ENCODE assay signal across 8 mouse cellular contexts in genomic region chr13:100210540-100210939, GRCm38 (mm10). TPM values are rescaled to one million over a fixed set of nuclear protein-coding genes. Genes with fewer than 3 reads are reported as not detected.
DNase-seq lines count a peak whose midpoint lies in the region; ATAC-seq and TF ChIP-seq lines count a peak whose summit lies in the region.

No protein-coding gene starts in this region.

- no peak overlapping the region for H3K27ac ChIP-seq in hindbrain, embryonic 14.5 days
- H3K27ac ChIP-seq in hindbrain, embryonic 13.5 days: no peak overlapping the region
- no peak overlapping the region for H3K27ac ChIP-seq in midbrain, embryonic 13.5 days

- peak; percentile 25 for DNase-seq in hindbrain, embryonic 14.5 days (ENCODE audit: low spot score)
- peak; percentile 27 for DNase-seq in Muller cell, postnatal 12 days (ENCODE audit: inconsistent ontology term)
- DNase-seq in embryo, embryonic 9.5 days (ENCODE audit: extremely low spot score): peak; percentile 54
- DNase-seq in kidney, postnatal 10 days: peak; percentile 86
- no peak for DNase-seq in cerebellum, postnatal 25 days

- H3K4me3 ChIP-seq in hindbrain, embryonic 14.5 days (replicated peaks; ENCODE audit: low read length): no peak overlapping the region
- H3K4me3 ChIP-seq in hindbrain, embryonic 13.5 days: no peak overlapping the region
- no peak overlapping the region for H3K4me3 ChIP-seq in myocyte
- H3K4me3 ChIP-seq in midbrain, embryonic 13.5 days (replicated peaks): no peak overlapping the region

- no peak overlapping the region for H3K4me2 ChIP-seq in hindbrain, embryonic 14.5 days (replicated peaks)
- no peak overlapping the region for H3K4me2 ChIP-seq in hindbrain, embryonic 13.5 days
- H3K4me2 ChIP-seq in myocyte (ENCODE audit: low read depth): no peak overlapping the region
- no peak overlapping the region for H3K4me2 ChIP-seq in midbrain, embryonic 13.5 days (replicated peaks)

- H3K36me3 ChIP-seq in hindbrain, embryonic 14.5 days (replicated peaks; ENCODE audit: control insufficient read depth, insufficient read depth): no peaks in the 10 kb centered on the region
- no peaks in the 10 kb centered on the region for H3K36me3 ChIP-seq in hindbrain, embryonic 13.5 days
- no peaks in the 10 kb centered on the region for H3K36me3 ChIP-seq in myocyte (ENCODE audit: control insufficient read depth, insufficient read depth)
- H3K36me3 ChIP-seq in midbrain, embryonic 13.5 days: no peaks in the 10 kb centered on the region

- ATAC-seq in hindbrain, embryonic 14.5 days (ENCODE audit: low FRiP score): no peak
- no peak for ATAC-seq in hindbrain, embryonic 13.5 days (ENCODE audit: low FRiP score)
- ATAC-seq in midbrain, embryonic 13.5 days: no peak

- no peak overlapping the region for H3ac ChIP-seq in myocyte (ENCODE audit: control insufficient read depth, insufficient read length)

- no peaks in the 10 kb centered on the region for H3K9me3 ChIP-seq in hindbrain, embryonic 14.5 days (ENCODE audit: control insufficient read depth, low read length)
- no peaks in the 10 kb centered on the region for H3K9me3 ChIP-seq in hindbrain, embryonic 13.5 days
- H3K9me3 ChIP-seq in midbrain, embryonic 13.5 days: no peaks in the 10 kb centered on the region

- H3K9ac ChIP-seq in hindbrain, embryonic 14.5 days: no peak overlapping the region
- H3K9ac ChIP-seq in hindbrain, embryonic 13.5 days: no peak overlapping the region
- no peak overlapping the region for H3K9ac ChIP-seq in midbrain, embryonic 13.5 days (replicated peaks)

- TF ChIP-seq POLR2A in myocyte (IDR thresholded peaks at IDR 0.05; ENCODE audit: insufficient read length, low read depth): no peak

- H3K79me2 ChIP-seq in myocyte (ENCODE audit: control insufficient read depth, insufficient read depth): no peaks in the 10 kb centered on the region

- 41% methylated on average over 8 of the region's 8 CpGs for WGBS in hindbrain, embryonic 14.5 days
- WGBS in hindbrain, embryonic 13.5 days: 33% methylated on average over 8 of the region's 8 CpGs
- 34% methylated on average over 8 of the region's 8 CpGs for WGBS in midbrain, embryonic 13.5 days

- H3K4me1 ChIP-seq in hindbrain, embryonic 14.5 days (replicated peaks; ENCODE audit: control insufficient read depth, insufficient read depth, low read length): no peaks in the 10 kb centered on the region
- no peaks in the 10 kb centered on the region for H3K4me1 ChIP-seq in hindbrain, embryonic 13.5 days (replicated peaks)
- H3K4me1 ChIP-seq in midbrain, embryonic 13.5 days (replicated peaks): no peaks in the 10 kb centered on the region

- no peaks in the 10 kb centered on the region for H3K27me3 ChIP-seq in hindbrain, embryonic 14.5 days (ENCODE audit: control insufficient read depth, insufficient read depth, low read length)
- no peaks in the 10 kb centered on the region for H3K27me3 ChIP-seq in hindbrain, embryonic 13.5 days
- no peaks in the 10 kb centered on the region for H3K27me3 ChIP-seq in myocyte (ENCODE audit: control insufficient read depth, insufficient read depth, insufficient read length)
- no peaks in the 10 kb centered on the region for H3K27me3 ChIP-seq in midbrain, embryonic 13.5 days

TF ChIP-seq in myocyte, 11 proteins besides CTCF, POLR2A, EP300 and RAD21:
- TF ChIP-seq TCF3 (IDR thresholded peaks at IDR 0.05; ENCODE audit: insufficient read length, low read depth) (no peak), POLR2AphosphoS2 (IDR thresholded peaks at IDR 0.05; ENCODE audit: insufficient read length, low read depth) (no peak), MYOG (IDR thresholded peaks at IDR 0.05; ENCODE audit: control insufficient read depth in 1 of 3, insufficient read depth in 1 of 3, insufficient read length in 2 of 3, low read depth in 2 of 3) (peak in 1 of 3 experiments; percentile 20), REST (IDR thresholded peaks at IDR 0.05; ENCODE audit: insufficient read depth, insufficient read length) (peak; percentile 100), SRF (IDR thresholded peaks at IDR 0.05; ENCODE audit: control insufficient read depth, insufficient read length, low read depth) (no peak), MAX (IDR thresholded peaks at IDR 0.05; ENCODE audit: low read depth) (peak; percentile 92), CEBPB (IDR thresholded peaks at IDR 0.05; ENCODE audit: insufficient read depth, poor library complexity, severe bottlenecking) (no peak), USF1 (IDR thresholded peaks at IDR 0.05; ENCODE audit: low read depth) (no peak), TCF12 (IDR thresholded peaks at IDR 0.05; ENCODE audit: insufficient read depth, poor library complexity, severe bottlenecking) (no peak), E2F4 (IDR thresholded peaks at IDR 0.05; ENCODE audit: insufficient read depth) (no peak), MYOD1 (IDR thresholded peaks at IDR 0.05; ENCODE audit: control insufficient read depth in 1 of 3, insufficient read length in 2 of 3, low read depth in 2 of 3) (no peak)

RNA-seq across cellular contexts. Expression of gene Naip2, which starts 8.6 kb away (rescaled TPM):
- 0.17 and 0.19 TPM in 2 replicates for polyA plus RNA-seq in hindbrain, embryonic 14.5 days (2014; fragmentation: Nextera tagmentation; extraction: Ambion mirVana)
- polyA plus RNA-seq in hindbrain, embryonic 13.5 days (2015; fragmentation: Nextera tagmentation; extraction: Ambion mirVana): 0.22 and 0.26 TPM in 2 replicates
- 0.72 TPM for polyA plus RNA-seq in myocyte (2012; fragmentation: generic; extraction: Trizol)
- 0.09 and 0.31 TPM in 2 replicates for polyA plus RNA-seq in midbrain, embryonic 13.5 days (2015; fragmentation: Nextera tagmentation; extraction: Ambion mirVana)

RNA-seq across cellular contexts. Expression of gene Naip5, which starts 35.6 kb away (rescaled TPM):
- 0.10 and 0.21 TPM in 2 replicates for polyA plus RNA-seq in hindbrain, embryonic 14.5 days (2014; fragmentation: Nextera tagmentation; extraction: Ambion mirVana)
- 0.16 and 0.17 TPM in 2 replicates for polyA plus RNA-seq in hindbrain, embryonic 13.5 days (2015; fragmentation: Nextera tagmentation; extraction: Ambion mirVana)
- polyA plus RNA-seq in myocyte (2012; fragmentation: generic; extraction: Trizol): 0.02 TPM
- 0.07 and 0.14 TPM in 2 replicates for polyA plus RNA-seq in midbrain, embryonic 13.5 days (2015; fragmentation: Nextera tagmentation; extraction: Ambion mirVana)

Comparison
In these comparisons a context has a peak if more than half of its experiments do, and no peak if none do; other contexts are left out.
1. DNase-seq: peak in hindbrain, embryonic 14.5 days (single experiment), Muller cell, postnatal 12 days (single experiment), embryo, embryonic 9.5 days (single experiment) and kidney, postnatal 10 days (single experiment); none in cerebellum, postnatal 25 days (0 of 2).